Mouse (Mus musculus) liver, adult 10 weeks (tissue): ENCODE measurements around the gene Gm28044. TPM values are rescaled to one million over a fixed set of nuclear protein-coding genes. Genes with fewer than 3 reads are reported as not detected.

Experiments used
- polyA plus RNA-seq: library from polyadenylated mRNA; stranded (reverse); fragments of 350-450 nt; fragmentation: Illumina TruSeq; extraction: RNeasy Lipid Tissue Mini Kit (QIAGEN cat#74804); gene quantifications from one replicate; pipeline ENCODE4 v1.2.3, GENCODE M21; 2014; ENCODE audit warnings: low read depth, low replicate concordance

The Gm28044 gene
- polyA plus RNA-seq = not detected

DNA sequence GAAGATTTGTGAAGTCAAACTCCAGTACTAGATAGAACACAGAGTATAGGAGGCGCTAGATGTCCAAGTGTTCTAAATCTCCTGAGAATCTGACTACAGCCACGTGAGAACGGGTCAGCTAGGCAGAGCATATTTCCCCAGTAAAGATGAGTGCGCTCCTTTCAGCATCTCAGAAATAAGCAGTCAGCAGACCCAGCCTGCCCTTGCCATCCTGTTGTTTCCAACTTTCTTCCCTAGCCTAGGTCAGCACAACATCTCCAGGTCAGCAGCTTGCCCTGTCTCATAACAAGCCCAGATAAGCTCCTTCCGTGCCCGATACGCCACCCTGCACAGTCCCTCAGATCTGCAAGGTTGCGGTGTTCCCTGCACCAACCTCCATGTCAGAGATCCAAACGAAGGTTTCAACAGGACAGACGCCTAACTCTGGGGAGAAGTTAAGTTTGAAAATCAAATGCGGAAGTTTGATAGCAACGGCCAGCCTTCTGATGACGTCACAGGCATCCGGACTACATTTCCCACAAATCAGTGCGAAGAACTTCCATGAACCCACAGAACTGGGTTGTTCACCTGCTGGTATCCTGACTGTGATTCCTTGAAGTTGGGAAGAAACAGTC, at the start of gene Gm28044, which contains the start of gene Zfp953:
Gene Gm28044, minus strand, starts transcription at position 406 of the 614 bp plus-strand sequence.
Gene Zfp953, minus strand, starts transcription at position 475 of the 614 bp plus-strand sequence.

DNA sequence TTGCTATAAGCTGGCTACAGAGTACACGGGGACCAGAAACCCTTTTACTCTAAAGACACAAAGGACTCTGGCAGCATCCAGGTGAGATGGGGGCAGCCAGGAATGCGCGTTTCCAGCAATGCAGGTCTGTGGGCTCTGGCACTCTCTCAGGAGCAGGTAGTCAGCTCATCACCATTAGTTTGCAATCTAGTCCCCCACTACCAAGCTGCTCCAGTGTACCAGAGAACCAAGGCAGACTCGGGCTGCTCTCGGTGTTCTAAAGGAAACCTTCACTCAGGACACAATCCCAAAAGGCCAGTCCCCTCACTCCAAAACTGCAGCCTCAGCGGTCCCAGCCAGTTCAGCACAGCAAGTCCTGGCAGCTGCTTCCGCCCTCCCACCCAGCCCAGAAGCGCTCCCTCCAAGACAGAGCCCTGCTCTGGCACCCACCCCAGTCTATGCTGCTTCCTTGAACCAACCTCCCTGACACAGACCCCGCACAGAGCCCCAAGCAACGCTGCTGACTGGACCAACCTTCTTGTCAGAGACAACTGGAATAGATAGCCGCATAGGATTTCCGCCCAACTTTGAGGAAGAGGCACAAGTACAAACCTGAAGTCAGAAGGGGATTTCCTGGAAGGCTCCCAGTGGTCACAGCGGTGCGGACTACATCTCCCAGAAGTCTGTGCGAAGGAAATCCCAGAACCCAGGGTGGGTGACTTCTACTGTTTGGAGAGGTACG, 39.0 kb upstream of the Gm28044 start, which contains the start of gene Zfp429:
Gene Zfp429, minus strand, starts transcription at position 637 of the 721 bp plus-strand sequence.

DNA sequence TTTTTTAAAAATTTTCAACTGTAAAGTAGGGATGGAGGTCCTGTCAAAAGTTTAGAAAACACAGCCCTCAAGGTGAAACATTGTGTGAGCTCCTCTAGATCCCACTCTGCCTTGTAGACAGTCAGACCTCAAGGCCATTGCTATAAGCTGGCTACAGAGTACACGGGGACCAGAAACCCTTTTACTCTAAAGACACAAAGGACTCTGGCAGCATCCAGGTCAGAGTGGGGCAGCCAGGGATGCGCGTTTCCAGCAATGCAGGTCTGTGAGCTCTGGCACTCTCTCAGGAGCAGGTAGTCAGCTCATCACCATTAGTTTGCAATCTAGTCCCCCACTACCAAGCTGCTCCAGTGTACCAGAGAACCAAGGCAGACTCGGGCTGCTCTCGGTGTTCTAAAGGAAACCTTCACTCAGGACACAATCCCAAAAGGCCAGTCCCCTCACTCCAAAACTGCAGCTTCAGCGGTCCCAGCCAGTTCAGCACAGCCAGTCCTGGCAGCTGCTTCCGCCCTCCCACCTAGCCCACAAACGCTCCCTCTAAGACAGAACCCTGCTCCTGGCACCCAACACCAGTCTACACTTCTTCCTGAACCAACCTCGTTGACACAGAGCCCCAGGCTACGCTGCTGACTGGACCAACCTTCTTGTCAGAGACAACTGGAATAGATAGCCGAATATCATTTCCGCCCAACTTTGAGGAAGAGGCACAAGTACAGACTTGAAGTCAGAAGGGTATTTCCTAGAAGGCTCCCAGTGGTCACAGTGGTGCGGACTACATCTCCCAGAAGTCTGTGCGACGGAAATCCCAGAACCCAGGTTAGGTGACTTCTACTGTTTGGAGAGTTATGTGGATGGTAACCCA, 14.9 kb upstream of the Gm28044 start, which contains the start of the genes Gm28041 and Zfp456:
Gene Gm28041, minus strand, starts transcription at position 684 of the 862 bp plus-strand sequence.
Gene Zfp456, minus strand, starts transcription at position 761 of the 862 bp plus-strand sequence.

DNA sequence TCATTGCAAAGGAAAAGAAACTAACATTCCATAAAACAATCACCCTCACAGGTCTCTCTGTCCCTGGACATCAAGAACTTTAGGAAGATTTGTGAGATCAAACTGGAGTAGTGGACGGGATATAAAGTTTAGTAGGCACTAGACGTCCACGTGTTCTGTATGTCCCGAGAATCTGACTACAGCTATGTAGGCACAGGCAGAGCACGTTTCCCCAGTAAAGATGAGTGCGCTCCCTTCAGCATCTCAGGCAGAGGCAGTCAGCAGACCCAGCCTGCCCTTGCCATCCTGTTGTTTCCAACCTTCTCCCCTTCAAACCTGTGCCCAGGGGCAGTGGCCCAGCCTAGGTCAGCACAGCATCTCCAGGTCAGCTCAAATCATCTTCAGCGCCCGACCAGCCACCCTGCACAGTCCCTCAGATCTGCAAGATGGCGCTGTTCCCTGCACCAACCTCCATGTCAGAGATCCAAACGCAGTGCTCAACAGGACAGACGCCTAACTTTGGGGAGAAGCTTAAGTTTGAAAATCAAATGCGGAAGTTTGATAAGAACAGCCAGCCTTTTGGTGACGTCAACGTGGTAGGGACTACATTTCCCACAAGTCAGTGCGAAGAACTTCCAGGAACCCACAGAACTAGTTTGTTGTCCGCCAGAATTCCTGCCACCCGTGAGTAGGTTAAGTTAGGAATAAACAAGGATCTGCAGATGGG, 28.2 kb downstream of the Gm28044 start, which contains the start of gene Zfp595:
Gene Zfp595, minus strand, starts transcription at position 552 of the 706 bp plus-strand sequence.

DNA sequence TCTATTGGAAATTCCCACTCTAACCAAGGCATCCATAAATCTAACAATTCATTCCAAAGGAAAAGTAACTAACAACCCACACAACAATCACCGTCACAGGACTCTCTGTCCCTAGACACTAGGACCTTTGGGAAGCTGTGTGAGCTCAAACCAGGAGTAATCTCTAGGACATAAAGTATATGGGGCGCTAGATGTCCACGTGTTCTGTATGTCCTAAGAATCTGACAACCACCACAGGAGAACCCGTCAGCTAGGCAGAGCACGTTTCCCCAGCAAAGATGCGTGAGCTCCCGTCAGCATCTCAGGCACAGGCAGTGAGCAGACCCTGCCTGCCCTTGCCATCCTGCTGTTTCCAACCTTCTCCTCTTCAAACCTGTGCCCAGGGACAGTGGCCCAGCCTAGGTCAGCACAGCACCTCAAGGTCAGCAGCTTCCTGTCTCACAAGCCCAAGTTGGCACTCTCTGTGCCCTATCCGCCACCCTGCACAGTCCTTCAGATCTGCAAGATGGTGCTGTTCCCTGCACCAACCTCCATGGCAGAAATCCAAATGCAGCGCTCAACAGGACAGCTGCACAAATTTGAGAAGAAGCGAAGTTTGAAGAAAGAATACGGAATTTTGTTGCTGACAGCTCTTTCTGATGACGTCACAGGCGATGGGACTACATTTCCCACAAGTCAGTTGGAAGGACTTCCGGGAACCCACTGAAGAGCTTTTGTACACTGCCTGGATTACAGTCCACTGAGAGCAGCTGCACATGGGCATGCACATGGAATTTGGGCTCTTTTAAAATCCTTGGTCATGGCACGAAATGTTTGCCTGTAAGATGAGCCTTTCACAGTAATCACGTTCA, 54.3 kb downstream of the Gm28044 start, which contains the start of gene Zfp457:
Gene Zfp457, minus strand, starts transcription at position 664 of the 851 bp plus-strand sequence.

DNA sequence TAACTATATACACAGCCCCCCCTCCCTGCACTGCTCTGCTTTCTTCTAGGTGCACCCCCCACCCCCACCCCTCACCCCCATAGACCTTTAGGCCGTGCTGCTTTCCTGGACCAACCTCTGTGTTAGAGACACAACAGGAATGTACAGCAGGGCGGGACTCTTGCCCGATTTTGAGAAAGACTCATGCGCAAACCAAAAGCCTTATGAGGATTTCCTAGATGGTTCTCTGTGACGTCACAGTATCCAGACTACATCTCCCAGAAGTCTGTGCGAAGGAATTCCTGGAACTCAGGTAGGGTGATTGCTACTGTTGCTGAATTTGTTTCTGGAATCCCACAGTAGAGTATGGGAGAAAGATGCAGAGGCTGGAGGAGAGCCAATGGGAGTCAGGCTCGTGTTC, 82.0 kb downstream of the Gm28044 start, which contains the start of gene Zfp458:
Gene Zfp458, minus strand, starts transcription at position 153 of the 400 bp plus-strand sequence.

Other genes with a start within 250 kb of the Gm28044 start
- 3.7 TPM for gene Rslcan18, start 244.3 kb downstream of the Gm28044 start, polyA plus RNA-seq
- 8.6 TPM for gene Zfp759, start 238.9 kb downstream of the Gm28044 start, polyA plus RNA-seq
- gene Rsl1, start 187.4 kb downstream of the Gm28044 start, polyA plus RNA-seq = 7.2 TPM
- 4.1 TPM for gene Zfp455, start 166.0 kb downstream of the Gm28044 start, polyA plus RNA-seq
- gene Zfp458, start 82.1 kb downstream of the Gm28044 start, polyA plus RNA-seq = 2.8 TPM
- 0.69 TPM for gene Zfp457, start 54.1 kb downstream of the Gm28044 start, polyA plus RNA-seq
- gene Zfp595, start 28.0 kb downstream of the Gm28044 start, polyA plus RNA-seq = 12.4 TPM
- 8.5 TPM for gene Zfp953, start 69 bp upstream of the Gm28044 start, polyA plus RNA-seq
- gene Gm28041, start 15.2 kb upstream of the Gm28044 start, polyA plus RNA-seq = not detected
- gene Zfp456, start 15.3 kb upstream of the Gm28044 start, polyA plus RNA-seq = 2.1 TPM
- 6.3 TPM for gene Zfp429, start 39.3 kb upstream of the Gm28044 start, polyA plus RNA-seq
- gene Zfp459, start 60.9 kb upstream of the Gm28044 start, polyA plus RNA-seq = 0.21 TPM
- 75.3 TPM for gene Zfp874a, start 91.1 kb upstream of the Gm28044 start, polyA plus RNA-seq
- 22.3 TPM for gene Zfp874b, start 123.7 kb upstream of the Gm28044 start, polyA plus RNA-seq
- 14.5 TPM for gene Zfp58, start 140.0 kb upstream of the Gm28044 start, polyA plus RNA-seq
- gene Gm26965, start 165.6 kb upstream of the Gm28044 start, polyA plus RNA-seq = not detected
- 9.1 TPM for gene Zfp87, start 165.6 kb upstream of the Gm28044 start, polyA plus RNA-seq
- 8.8 TPM for gene Zfp748, start 193.3 kb upstream of the Gm28044 start, polyA plus RNA-seq
- 15.0 TPM for gene Zfp729b, start 249.2 kb upstream of the Gm28044 start, polyA plus RNA-seq